Mouse (Mus musculus): Measurements from ENCODE around the gene Adprhl1. TPM values are rescaled to one million over a fixed set of nuclear protein-coding genes. Genes with fewer than 3 reads are reported as not detected.

The Adprhl1 gene
- total and polyA plus RNA-seq, 2 experiments from 2014 or later, result 0.67 TPM; not detected in 1

DNA sequence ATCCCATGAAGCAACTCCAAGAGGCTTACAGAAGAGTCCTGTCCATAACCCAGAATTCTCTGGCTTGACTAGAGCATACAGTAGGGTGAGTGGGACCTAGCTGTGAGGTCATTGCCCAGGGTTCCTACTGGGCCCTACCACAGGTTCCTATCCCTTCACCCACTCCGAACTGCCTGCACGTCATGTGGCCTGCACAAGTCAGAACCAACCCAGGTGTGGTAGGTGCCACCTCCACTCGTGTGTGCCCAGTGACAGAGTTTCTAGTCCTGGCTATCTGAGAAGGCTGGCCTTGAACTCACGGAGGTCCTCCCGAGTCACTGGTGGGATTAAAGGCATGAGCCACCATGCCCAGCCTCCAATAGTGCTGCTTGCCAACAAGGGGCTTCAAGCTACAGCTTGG lies 75.8 kb downstream of the Adprhl1 start:
- WGBS, result 92% methylated on average over 5 of the region's 5 CpGs

GRCm38 (mm10) chr8:13177173-13177852 lies 76.6 kb downstream of the Adprhl1 start:
- Histone ChIP-seq H3K4me1 (ENCODE audit: insufficient read depth) (no peaks in the 10 kb centered on the region), H3K36me3 (ENCODE audit: insufficient read depth) (peaks cover 63% of the 10 kb centered on the region), H3K27ac (ENCODE audit: low read depth, low read length) (no peak overlapping the region), H3K9ac (no peak overlapping the region), H3K27me3 (ENCODE audit: insufficient read depth, low read length) (no peaks in the 10 kb centered on the region), H3K4me2 (ENCODE audit: low read depth) (no peak overlapping the region), H3K4me3 (ENCODE audit: low read depth, low read length) (no peak overlapping the region), H3K9me3 (ENCODE audit: low read length) (no peaks in the 10 kb centered on the region)
- 89% methylated on average over 7 of the region's 7 CpGs for WGBS
- DNase-seq, result no peak
- ATAC-seq, result no peak
- no peak for TF ChIP-seq CTCF (IDR thresholded peaks at IDR 0.05; ENCODE audit: low read depth)

More for the DNA sequence above, 75.8 kb downstream of the Adprhl1 start:
- no peak overlapping the region for H3K4me2 ChIP-seq (ENCODE audit: low read depth)
- H3K27ac ChIP-seq (ENCODE audit: low read depth, low read length), result no peak overlapping the region
- H3K9ac ChIP-seq, result no peak overlapping the region
- TF ChIP-seq CTCF (IDR thresholded peaks at IDR 0.05; ENCODE audit: low read depth), result no peak
- H3K36me3 ChIP-seq (ENCODE audit: insufficient read depth), result peaks cover 55% of the 10 kb centered on the region
- H3K9me3 ChIP-seq (ENCODE audit: low read length), result no peaks in the 10 kb centered on the region
- no peak overlapping the region for H3K4me3 ChIP-seq (ENCODE audit: low read depth, low read length)
- DNase-seq (no peak), ATAC-seq (no peak)
- H3K27me3 ChIP-seq (ENCODE audit: insufficient read depth, low read length), result no peaks in the 10 kb centered on the region
- no peaks in the 10 kb centered on the region for H3K4me1 ChIP-seq (ENCODE audit: insufficient read depth)

GRCm38 (mm10) chr8:13175650-13176049 lies 78.3 kb downstream of the Adprhl1 start:
- H3K9me3 ChIP-seq (ENCODE audit: low read length), result no peaks in the 10 kb centered on the region

GRCm38 (mm10) chr8:13174811-13175210 lies 79.2 kb downstream of the Adprhl1 start:
- H3K27ac ChIP-seq (ENCODE audit: low read depth, low read length), result no peak overlapping the region
- H3K27me3 ChIP-seq (ENCODE audit: insufficient read depth, low read length), result no peaks in the 10 kb centered on the region
- DNase-seq (no peak), ATAC-seq (no peak)
- no peak overlapping the region for H3K9ac ChIP-seq
- peaks cover 76% of the 10 kb centered on the region for H3K36me3 ChIP-seq (ENCODE audit: insufficient read depth)
- TF ChIP-seq CTCF (IDR thresholded peaks at IDR 0.05; ENCODE audit: low read depth), result no peak
- H3K4me3 ChIP-seq (ENCODE audit: low read depth, low read length), result no peak overlapping the region
- H3K9me3 ChIP-seq (ENCODE audit: low read length), result no peaks in the 10 kb centered on the region
- 83% methylated on average over 4 of the region's 4 CpGs for WGBS
- H3K4me1 ChIP-seq (ENCODE audit: insufficient read depth), result no peaks in the 10 kb centered on the region
- H3K4me2 ChIP-seq (ENCODE audit: low read depth), result no peak overlapping the region

More at GRCm38 (mm10) chr8:13175650-13176049, 78.3 kb downstream of the Adprhl1 start:
- Histone ChIP-seq H3K27ac (ENCODE audit: low read depth, low read length) (no peak overlapping the region), H3K4me2 (ENCODE audit: low read depth) (no peak overlapping the region), H3K4me1 (ENCODE audit: insufficient read depth) (no peaks in the 10 kb centered on the region), H3K9ac (no peak overlapping the region), H3K27me3 (ENCODE audit: insufficient read depth, low read length) (no peaks in the 10 kb centered on the region), H3K4me3 (ENCODE audit: low read depth, low read length) (no peak overlapping the region), H3K36me3 (ENCODE audit: insufficient read depth) (peaks cover 71% of the 10 kb centered on the region)
- DNase-seq (no peak), ATAC-seq (no peak)
- WGBS, result 90% methylated on average over 1 of the region's 1 CpGs
- TF ChIP-seq CTCF (IDR thresholded peaks at IDR 0.05; ENCODE audit: low read depth), result no peak

DNA sequence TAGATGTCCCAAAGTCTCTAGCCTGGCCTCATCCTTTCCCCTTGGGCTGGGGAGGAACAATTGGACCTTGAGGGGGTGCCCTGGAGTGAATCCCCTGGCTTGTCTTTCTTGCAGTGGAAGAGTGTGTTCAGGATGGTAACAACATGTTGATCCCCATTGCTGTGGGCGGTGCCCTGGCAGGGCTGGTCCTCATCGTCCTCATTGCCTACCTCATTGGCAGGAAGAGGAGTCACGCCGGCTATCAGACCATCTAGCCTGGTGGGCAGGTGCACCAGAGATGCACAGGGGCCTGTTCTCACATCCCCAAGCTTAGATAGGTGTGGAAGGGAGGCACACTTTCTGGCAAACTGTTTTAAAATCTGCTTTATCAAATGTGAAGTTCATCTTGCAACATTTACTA lies 79.7 kb downstream of the Adprhl1 start:
- H3K9ac ChIP-seq, result no peak overlapping the region
- no peak overlapping the region for H3K4me2 ChIP-seq (ENCODE audit: low read depth)
- peaks cover 80% of the 10 kb centered on the region for H3K36me3 ChIP-seq (ENCODE audit: insufficient read depth)
- ATAC-seq (no peak), DNase-seq (no peak)
- H3K4me3 ChIP-seq (ENCODE audit: low read depth, low read length), result no peak overlapping the region
- no peaks in the 10 kb centered on the region for H3K4me1 ChIP-seq (ENCODE audit: insufficient read depth)
- no peak overlapping the region for H3K27ac ChIP-seq (ENCODE audit: low read depth, low read length)
- 90% methylated on average over 4 of the region's 4 CpGs for WGBS
- H3K9me3 ChIP-seq (ENCODE audit: low read length), result no peaks in the 10 kb centered on the region
- TF ChIP-seq CTCF (IDR thresholded peaks at IDR 0.05; ENCODE audit: low read depth), result no peak
- no peaks in the 10 kb centered on the region for H3K27me3 ChIP-seq (ENCODE audit: insufficient read depth, low read length)

MicroRNAs encoded within 50 kb of the gene (microRNA counts, 519-probe panel; counts per million panel counts)
- microRNA mmu-miR-1968, result not detected

Small RNAs within 50 kb of the gene (microRNA-seq; reads per million reads assigned to microRNA genes)
- 18.2 to 22.0 reads per million in 2 experiments for gene Mir1968

Other genes with a start within 250 kb of the Adprhl1 start
- 0.08 and 0.33 TPM in 2 replicates for gene F7, start 228.1 kb downstream of the Adprhl1 start, total RNA-seq (2014; rRNA removed)
- 0.08 and 0.15 TPM in 2 replicates for gene F7, start 228.1 kb downstream of the Adprhl1 start, polyA plus RNA-seq (2015; fragmentation: Nextera tagmentation; extraction: Ambion mirVana)
- gene F10, start 216.9 kb downstream of the Adprhl1 start, total RNA-seq (2014; rRNA removed), result 0.15 and 0.33 TPM in 2 replicates
- gene F10, start 216.9 kb downstream of the Adprhl1 start, polyA plus RNA-seq (2015; fragmentation: Nextera tagmentation; extraction: Ambion mirVana), result 0.16 and 0.25 TPM in 2 replicates
- gene Proz, start 193.2 kb downstream of the Adprhl1 start, total RNA-seq (2014; rRNA removed), result 0.24 TPM in 1 of 2 replicates, not detected in the other
- 0.91 TPM in 2 replicates for gene Proz, start 193.2 kb downstream of the Adprhl1 start, polyA plus RNA-seq (2015; fragmentation: Nextera tagmentation; extraction: Ambion mirVana)
- gene Pcid2, start 148.7 kb downstream of the Adprhl1 start, total RNA-seq (2014; rRNA removed), result 27.1 and 30.3 TPM in 2 replicates
- 25.8 and 32.2 TPM in 2 replicates for gene Pcid2, start 148.7 kb downstream of the Adprhl1 start, polyA plus RNA-seq (2015; fragmentation: Nextera tagmentation; extraction: Ambion mirVana)
- gene Cul4a, start 148.5 kb downstream of the Adprhl1 start, total RNA-seq (2014; rRNA removed), result 72.6 and 101 TPM in 2 replicates
- gene Cul4a, start 148.5 kb downstream of the Adprhl1 start, polyA plus RNA-seq (2015; fragmentation: Nextera tagmentation; extraction: Ambion mirVana), result 52.8 and 59.4 TPM in 2 replicates
- 270 and 295 TPM in 2 replicates for gene Lamp1, start 95.0 kb downstream of the Adprhl1 start, total RNA-seq (2014; rRNA removed)
- gene Lamp1, start 95.0 kb downstream of the Adprhl1 start, polyA plus RNA-seq (2015; fragmentation: Nextera tagmentation; extraction: Ambion mirVana), result 356 and 373 TPM in 2 replicates
- 10.8 and 13.2 TPM in 2 replicates for gene Grtp1, start 53.5 kb downstream of the Adprhl1 start, total RNA-seq (2014; rRNA removed)
- gene Grtp1, start 53.5 kb downstream of the Adprhl1 start, polyA plus RNA-seq (2015; fragmentation: Nextera tagmentation; extraction: Ambion mirVana), result 17.2 and 22.7 TPM in 2 replicates
- gene Dcun1d2, start 34.0 kb upstream of the Adprhl1 start, total RNA-seq (2014; rRNA removed), result 33.7 and 34.3 TPM in 2 replicates
- 24.2 and 27.2 TPM in 2 replicates for gene Dcun1d2, start 34.0 kb upstream of the Adprhl1 start, polyA plus RNA-seq (2015; fragmentation: Nextera tagmentation; extraction: Ambion mirVana)
- gene Tmco3, start 34.0 kb upstream of the Adprhl1 start, total RNA-seq (2014; rRNA removed), result 21.1 and 24.9 TPM in 2 replicates
- gene Tmco3, start 34.0 kb upstream of the Adprhl1 start, polyA plus RNA-seq (2015; fragmentation: Nextera tagmentation; extraction: Ambion mirVana), result 13.9 and 25.9 TPM in 2 replicates
- gene Tfdp1, start 84.6 kb upstream of the Adprhl1 start, total RNA-seq (2014; rRNA removed), result 80.4 and 81.5 TPM in 2 replicates
- 80.8 and 96.8 TPM in 2 replicates for gene Tfdp1, start 84.6 kb upstream of the Adprhl1 start, polyA plus RNA-seq (2015; fragmentation: Nextera tagmentation; extraction: Ambion mirVana)
- not detected in 2 replicates for gene Atp4b, start 142.7 kb upstream of the Adprhl1 start, total RNA-seq (2014; rRNA removed)
- not detected in 2 replicates for gene Atp4b, start 142.7 kb upstream of the Adprhl1 start, polyA plus RNA-seq (2015; fragmentation: Nextera tagmentation; extraction: Ambion mirVana)
- 0.14 TPM in 1 of 2 replicates, not detected in the other for gene Grk1, start 150.9 kb upstream of the Adprhl1 start, total RNA-seq (2014; rRNA removed)
- gene Grk1, start 150.9 kb upstream of the Adprhl1 start, polyA plus RNA-seq (2015; fragmentation: Nextera tagmentation; extraction: Ambion mirVana), result 0.02 TPM in 1 of 2 replicates, not detected in the other
- gene Tmem255b, start 181.0 kb upstream of the Adprhl1 start, total RNA-seq (2014; rRNA removed), result 1.0 and 1.2 TPM in 2 replicates
- gene Tmem255b, start 181.0 kb upstream of the Adprhl1 start, polyA plus RNA-seq (2015; fragmentation: Nextera tagmentation; extraction: Ambion mirVana), result 1.3 and 1.6 TPM in 2 replicates
- 64.2 and 65.7 TPM in 2 replicates for gene Gas6, start 240.3 kb upstream of the Adprhl1 start, total RNA-seq (2014; rRNA removed)
- 48.7 and 57.0 TPM in 2 replicates for gene Gas6, start 240.3 kb upstream of the Adprhl1 start, polyA plus RNA-seq (2015; fragmentation: Nextera tagmentation; extraction: Ambion mirVana)